Mouse (Mus musculus) midbrain, postnatal 0 days (tissue): ENCODE results near the gene Nr4a1. TPM values are rescaled to one million over a fixed set of nuclear protein-coding genes. Genes with fewer than 3 reads are reported as not detected.
A peak's percentile ranks its signal among the peaks of the same experiment; 100 is the strongest.

Source experiments
- ATAC-seq: fragments of 200-750 bp; cut with Nextera tagmentation; 2 replicates; pipeline ENCODE4 v1.8.0; 2017; ENCODE audit warnings: moderate number of reproducible peaks, mild to moderate bottlenecking, moderate TSS enrichment, moderate library complexity; ENCODE audit not compliant: low FRiP score
- DNase-seq: peaks from one replicate; pipeline ENCODE4 v3.0.0-alpha.2; 2015; ENCODE audit warnings: low spot score
- H3K27ac ChIP-seq: fragments of 300-500 bp; sonication (generic); 2 replicates; pipeline ENCODE4 v1.5.1; 2014; ENCODE audit warnings: low read depth, mild to moderate bottlenecking, low read length, mixed read lengths
- H3K27me3 ChIP-seq: fragments of 300-500 bp; sonication (generic); 2 replicates; pipeline ENCODE4 v1.6.1; 2014; ENCODE audit warnings: low read length, control low read depth, mixed read lengths; ENCODE audit not compliant: insufficient read depth
- H3K36me3 ChIP-seq: fragments of 300-500 bp; sonication (generic); 2 replicates; pipeline ENCODE4 v1.6.1; 2014; ENCODE audit warnings: low read length, control low read depth, mixed read lengths; ENCODE audit not compliant: insufficient read depth
- H3K4me1 ChIP-seq: fragments of 300-500 bp; sonication (generic); 2 replicates; pipeline ENCODE4 v1.6.1; 2014; ENCODE audit warnings: mild to moderate bottlenecking, control low read depth, antibody characterized with exemption, low read length, mixed read lengths; ENCODE audit not compliant: insufficient read depth
- H3K4me2 ChIP-seq: fragments of 300-500 bp; sonication (generic); 2 replicates; pipeline ENCODE4 v1.6.1; 2014; ENCODE audit warnings: low read depth, mild to moderate bottlenecking, low read length, mixed read lengths; ENCODE audit not compliant: poor library complexity, severe bottlenecking
- H3K4me3 ChIP-seq: fragments of 300-500 bp; sonication (generic); 2 replicates; pipeline ENCODE4 v1.5.1; 2014; ENCODE audit warnings: low read depth, mild to moderate bottlenecking, low read length, moderate library complexity
- H3K9ac ChIP-seq: fragments of 300-500 bp; sonication (generic); replicated peaks from 2 replicates; pipeline ENCODE4 v1.6.1; 2014; ENCODE audit warnings: mild to moderate bottlenecking, low read length, moderate library complexity, mixed read lengths; ENCODE audit not compliant: poor library complexity, severe bottlenecking
- H3K9me3 ChIP-seq: fragments of 300-500 bp; sonication (generic); 2 replicates; pipeline ENCODE4 v1.6.1; 2016; ENCODE audit warnings: low read length, control low read depth
- CTCF ChIP-seq: IDR thresholded peaks from 2 replicates; pipeline ENCODE4 v1.5.1; 2016; ENCODE audit warnings: antibody characterized with exemption, mild to moderate bottlenecking
- WGBS: fragments of 180-500 bp; shearing (Covaris S2); extraction: QIAGEN DNeasy Blood & Tissue Kit; methylation state at CpG from one replicate; pipeline ENCODE4 v1.1.7; 2014; 5-methylcytosine and 5-hydroxymethylcytosine counted together
- polyA plus RNA-seq: library from polyadenylated mRNA; unstranded; fragments of >200 nt; fragmentation: Nextera tagmentation; extraction: Ambion mirVana; gene quantifications from 2 replicates; pipeline ENCODE4 v1.2.1, GENCODE M21; 2015
- total RNA-seq: library from RNA; depleted of rRNA; stranded (reverse); fragments of >200 nt; gene quantifications from 2 replicates; pipeline ENCODE4 v1.2.3, GENCODE M21; 2014; rRNA removed

The Nr4a1 gene
- total RNA-seq: 6.9 and 7.7 TPM in 2 replicates
- 6.9 and 7.0 TPM in 2 replicates for polyA plus RNA-seq

- peak; percentile 31; the same call in 1 of the 2 replicates for TF ChIP-seq CTCF
- Histone ChIP-seq H3K4me1 (no peaks in the 10 kb centered on the region), H3K27me3 (no peaks in the 10 kb centered on the region), H3K4me3 (peak within 1 kb of the TSS; percentile 65), H3K9me3 (no peaks in the 10 kb centered on the region), H3K27ac (no peak within 1 kb of the TSS), H3K4me2 (peak within 1 kb of the TSS; percentile 89), H3K36me3 (no peaks in the 10 kb centered on the region), H3K9ac (peak within 1 kb of the TSS; percentile 74)
- peak; percentile 53 for ATAC-seq
- DNase-seq: peak; percentile 70
- WGBS: under 1% methylated on average over 72 of the region's 82 CpGs
Measured at GRCm38 (mm10) chr15:101253886-101254795, at the start of gene Nr4a1. Nr4a1 (plus strand) TSS chr15:101254269.

DNA sequence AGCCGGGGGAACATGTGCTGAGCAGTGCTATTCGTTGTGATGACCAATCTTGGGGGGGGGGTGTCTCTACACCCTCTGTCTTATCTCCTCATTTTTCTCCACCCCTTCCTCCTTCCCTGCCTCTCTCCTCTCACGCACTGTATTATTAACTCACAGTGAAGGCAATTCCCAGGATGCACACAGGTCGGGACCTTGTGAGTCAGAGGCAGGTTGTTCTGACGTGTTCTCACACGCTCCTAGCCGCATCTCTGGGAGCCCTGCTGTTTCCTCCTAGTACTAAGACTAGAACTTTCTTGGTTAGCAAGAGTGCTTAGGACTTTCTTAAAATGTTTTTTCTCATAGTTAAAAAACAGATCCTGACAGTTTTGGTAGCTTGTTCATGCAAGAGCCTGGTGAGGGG, 49.3 kb upstream of the Nr4a1 start:
- Histone ChIP-seq H3K9me3 (no peaks in the 10 kb centered on the region), H3K4me1 (no peaks in the 10 kb centered on the region), H3K9ac (no peak overlapping the region), H3K27me3 (no peaks in the 10 kb centered on the region), H3K4me2 (no peak overlapping the region), H3K4me3 (no peak overlapping the region), H3K27ac (no peak overlapping the region), H3K36me3 (peaks cover 77% of the 10 kb centered on the region)
- whole genome bisulfite sequencing: 85% methylated on average over 7 of the region's 7 CpGs
- ATAC-seq: no peak
- no peak for TF ChIP-seq CTCF
- no peak for DNase-seq

GRCm38 (mm10) chr15:101210228-101210627, 43.8 kb upstream of the Nr4a1 start:
- H3K27me3 ChIP-seq: no peaks in the 10 kb centered on the region

GRCm38 (mm10) chr15:101210998-101211613, 43.0 kb upstream of the Nr4a1 start:
- H3K4me1 ChIP-seq: no peaks in the 10 kb centered on the region
- H3K4me3 ChIP-seq: no peak overlapping the region
- no peak for ATAC-seq
- no peaks in the 10 kb centered on the region for H3K9me3 ChIP-seq
- no peak overlapping the region for H3K27ac ChIP-seq
- H3K9ac ChIP-seq: no peak overlapping the region
- H3K36me3 ChIP-seq: peaks cover 55% of the 10 kb centered on the region
- no peak for DNase-seq
- TF ChIP-seq CTCF: no peak
- 93% methylated on average over 14 of the region's 14 CpGs for WGBS
- no peaks in the 10 kb centered on the region for H3K27me3 ChIP-seq
- H3K4me2 ChIP-seq: no peak overlapping the region

More at GRCm38 (mm10) chr15:101210228-101210627, 43.8 kb upstream of the Nr4a1 start:
- no peak for ATAC-seq
- H3K27ac ChIP-seq: no peak overlapping the region
- no peaks in the 10 kb centered on the region for H3K4me1 ChIP-seq
- H3K4me2 ChIP-seq: no peak overlapping the region
- no peak overlapping the region for H3K9ac ChIP-seq
- H3K4me3 ChIP-seq: no peak overlapping the region
- WGBS: 68% methylated on average over 6 of the region's 6 CpGs
- no peaks in the 10 kb centered on the region for H3K9me3 ChIP-seq
- TF ChIP-seq CTCF: peak; percentile 73
- DNase-seq: peak; percentile 74
- H3K36me3 ChIP-seq: peaks cover 59% of the 10 kb centered on the region

DNA sequence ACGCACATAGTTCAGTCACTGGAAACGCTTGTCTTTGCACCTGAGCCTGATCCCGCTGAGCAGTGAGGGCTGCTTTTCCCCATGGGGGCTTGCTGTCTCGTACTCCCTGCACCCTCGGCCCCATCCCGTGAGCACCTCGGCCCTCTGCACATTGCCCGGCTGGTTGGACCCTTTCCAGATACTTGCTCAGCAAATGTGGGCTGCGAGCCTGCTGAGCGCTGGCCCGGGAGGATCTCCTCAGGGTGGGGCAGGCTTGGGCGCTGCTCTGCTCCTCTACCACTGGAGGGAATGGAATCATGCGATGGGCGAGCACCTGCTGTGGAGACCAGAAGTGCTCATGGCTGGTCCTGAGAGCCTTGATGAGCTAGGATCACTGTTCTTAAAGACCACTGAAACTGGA, 41.6 kb upstream of the Nr4a1 start:
- Histone ChIP-seq H3K4me1 (no peaks in the 10 kb centered on the region), H3K4me2 (no peak overlapping the region), H3K9ac (no peak overlapping the region), H3K36me3 (peaks cover 48% of the 10 kb centered on the region), H3K27ac (no peak overlapping the region), H3K4me3 (no peak overlapping the region), H3K9me3 (no peaks in the 10 kb centered on the region), H3K27me3 (no peaks in the 10 kb centered on the region)
- no peak for TF ChIP-seq CTCF
- WGBS: 75% methylated on average over 14 of the region's 14 CpGs
- no peak for ATAC-seq
- no peak for DNase-seq

DNA sequence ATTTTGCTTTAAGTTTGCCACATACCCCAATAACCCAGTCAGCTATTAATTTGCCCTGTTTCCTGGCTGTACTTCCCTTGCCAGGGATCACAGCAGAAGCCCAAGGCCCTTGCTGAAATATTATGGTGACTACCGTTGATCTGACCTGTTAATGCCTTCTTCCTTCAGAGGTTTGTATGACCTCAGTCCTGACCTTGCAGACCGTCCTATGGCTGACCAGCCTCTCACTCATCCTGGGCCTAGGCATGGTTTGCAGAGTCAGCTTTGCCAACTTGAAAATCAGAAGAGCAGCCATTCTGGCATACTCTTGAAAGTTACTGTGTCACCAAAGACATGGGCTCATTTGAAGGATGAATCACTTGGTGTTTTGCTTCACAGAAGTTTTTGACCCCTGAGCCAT, 38.9 kb upstream of the Nr4a1 start:
- WGBS: 89% methylated on average over 2 of the region's 2 CpGs
- Histone ChIP-seq H3K9me3 (no peaks in the 10 kb centered on the region), H3K4me2 (no peak overlapping the region), H3K27ac (no peak overlapping the region), H3K9ac (no peak overlapping the region), H3K4me3 (no peak overlapping the region), H3K36me3 (peaks cover 23% of the 10 kb centered on the region), H3K27me3 (no peaks in the 10 kb centered on the region), H3K4me1 (no peaks in the 10 kb centered on the region)
- no peak for ATAC-seq
- no peak for DNase-seq
- TF ChIP-seq CTCF: no peak
